Mouse (Mus musculus): Measurements from ENCODE around the gene Trappc3l.
"Not testable (repeated sequence)": the region's sequence is repeated elsewhere in the genome, so short reads cannot be mapped to it uniquely, and the experiment has no call there.

Gene Trappc3l

GRCm38 (mm10) chr10:34037401-34037800, at the start of gene Trappc3l:
Gene Trappc3l, plus strand, starts transcription at chr10:34037597.
- DNase-seq (ENCODE audit: low read depth, low spot score) = no peak

- DNase-seq (ENCODE audit: low read depth, low spot score) = not testable (repeated sequence)
Observed at GRCm38 (mm10) chr10:33996686-33997085, 40.7 kb upstream of the Trappc3l start.

DNA sequence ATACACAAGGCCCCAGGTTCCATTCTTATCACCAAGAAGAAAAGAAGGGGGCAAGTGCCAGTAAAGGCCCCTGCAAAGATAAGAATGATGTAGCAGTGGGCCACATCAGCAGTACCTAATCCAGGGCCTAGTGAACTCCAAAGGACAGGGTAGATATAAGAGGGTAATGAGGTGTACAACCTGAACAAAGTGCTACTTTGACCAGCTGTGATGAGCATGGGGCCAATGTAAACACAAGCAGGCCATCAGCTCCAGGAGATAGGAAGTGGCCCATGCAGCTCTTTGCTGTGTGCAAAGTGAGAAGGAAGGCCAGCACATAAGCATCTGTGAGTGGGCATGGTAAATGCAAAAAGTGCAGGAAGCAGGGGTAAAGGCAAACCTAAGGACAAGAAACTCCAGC, 39.0 kb upstream of the Trappc3l start:
- DNase-seq (ENCODE audit: low read depth, low spot score) = no peak

GRCm38 (mm10) chr10:34012581-34012980, 24.8 kb upstream of the Trappc3l start:
- no peak for DNase-seq (ENCODE audit: low read depth, low spot score)

DNA sequence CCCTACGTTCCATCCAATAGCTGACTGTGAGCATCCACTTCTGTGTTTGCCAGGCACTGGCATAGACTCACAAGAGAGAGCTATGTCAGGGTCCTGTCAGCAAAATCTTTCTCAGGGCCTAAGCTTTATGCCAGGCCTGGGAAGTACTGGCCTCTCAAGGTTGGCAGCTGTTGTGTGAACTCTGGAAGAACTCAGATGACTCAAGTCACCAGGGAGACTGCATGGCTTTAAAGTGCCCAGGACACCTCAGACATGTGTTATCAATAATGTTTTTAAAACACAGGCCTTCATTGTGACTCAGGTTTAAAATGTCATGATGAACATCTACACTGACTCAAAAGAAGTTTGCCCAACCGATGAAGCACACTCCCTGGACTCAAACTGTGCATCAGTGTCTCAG, 24.2 kb upstream of the Trappc3l start:
- no peak for DNase-seq (ENCODE audit: low read depth, low spot score)

GRCm38 (mm10) chr10:34018746-34019301, 18.6 kb upstream of the Trappc3l start:
- peak; percentile 14 for DNase-seq (ENCODE audit: low read depth, low spot score)

DNA sequence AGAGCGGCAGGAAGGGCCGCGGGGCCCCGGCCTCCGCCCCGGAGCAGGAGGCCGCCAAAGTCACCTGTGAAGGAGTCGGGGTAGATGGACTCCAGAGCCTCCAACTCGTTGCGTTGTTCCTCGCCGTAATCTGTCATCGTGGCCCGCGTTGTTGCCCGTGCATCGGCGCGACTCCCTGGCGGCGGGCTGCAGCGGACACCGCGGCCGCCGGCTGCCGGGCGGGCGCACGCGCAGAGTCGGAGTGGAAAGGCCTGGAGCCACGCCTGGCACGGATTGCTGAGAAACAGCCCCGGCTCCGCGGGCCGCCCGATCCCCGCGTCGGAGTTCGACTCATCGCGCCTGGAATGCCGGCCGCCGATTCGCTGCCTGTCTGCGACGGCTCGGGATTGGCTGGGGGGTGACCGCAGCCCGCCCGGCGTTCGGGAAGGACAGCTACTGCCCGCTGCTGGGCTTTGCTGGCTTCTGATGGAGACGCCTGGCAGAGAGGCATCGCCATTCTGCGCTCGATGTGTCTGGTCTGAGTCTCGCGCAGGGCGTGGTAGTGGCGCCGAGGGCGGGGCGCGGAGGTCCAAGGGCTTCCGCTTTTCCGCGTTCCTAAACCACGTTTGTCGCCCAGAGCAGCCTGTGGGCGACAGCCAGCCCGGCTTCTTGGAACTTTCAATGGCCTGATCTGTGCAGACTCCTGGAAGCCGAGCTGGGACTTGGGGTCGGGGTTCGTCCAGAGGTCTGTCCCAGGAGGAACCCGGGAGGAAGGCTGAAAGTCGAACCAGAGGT, 17.9 kb upstream of the Trappc3l start, which contains the start of gene Rwdd1:
Gene Rwdd1 (minus strand): TSS at position 323 of the 774 bp plus-strand sequence.
- peak; percentile 95 for DNase-seq (ENCODE audit: low read depth, low spot score)

DNA sequence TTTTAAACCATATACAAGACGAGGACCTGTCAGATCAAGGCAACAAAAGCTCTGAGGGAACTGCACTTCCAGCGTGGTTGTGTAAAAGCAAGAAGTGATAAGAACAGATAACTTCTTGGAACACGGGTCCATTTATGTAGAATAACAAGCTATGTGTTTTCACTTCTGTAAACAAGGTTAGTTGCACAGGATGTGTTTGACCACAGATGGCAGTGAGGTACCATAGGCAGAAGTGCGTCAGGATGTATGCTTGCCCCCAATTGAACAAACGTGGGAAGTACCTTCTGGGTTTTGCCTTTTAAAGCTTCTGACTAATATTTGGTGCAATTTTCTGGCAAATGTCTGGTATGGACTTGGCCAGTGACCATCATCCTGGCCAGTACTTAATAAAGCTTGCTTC, 7.1 kb upstream of the Trappc3l start:
- no peak for DNase-seq (ENCODE audit: low read depth, low spot score)

- peak; percentile 86 for DNase-seq (ENCODE audit: low read depth, low spot score)
Observed at GRCm38 (mm10) chr10:34033630-34034305, 3.6 kb upstream of the Trappc3l start.

GRCm38 (mm10) chr10:34036587-34036986, 810 bp upstream of the Trappc3l start:
- peak; percentile 62 for DNase-seq (ENCODE audit: low read depth, low spot score)

DNA sequence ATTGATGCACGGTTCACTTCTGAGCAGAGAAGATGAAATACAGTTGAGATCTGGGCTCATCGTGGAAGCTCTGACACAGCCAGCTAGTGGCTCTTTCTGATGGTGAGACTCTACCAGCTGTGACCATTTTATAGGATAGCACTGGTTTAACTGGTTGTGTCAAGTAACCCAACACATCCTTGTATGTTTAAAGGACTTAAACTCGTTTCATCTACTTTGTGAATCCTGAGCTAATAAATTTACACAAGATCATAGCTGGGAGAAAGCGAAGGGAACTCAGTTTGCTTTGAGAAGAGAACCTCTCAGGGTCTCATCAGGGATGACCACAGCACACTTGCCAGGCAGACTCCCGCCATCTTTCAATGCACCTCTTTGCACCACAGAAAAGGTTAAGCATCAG, 6.8 kb downstream of the Trappc3l start, which contains the start of gene Calhm4:
Gene Calhm4 (minus strand): TSS at position 101 of the 400 bp plus-strand sequence.
- no peak for DNase-seq (ENCODE audit: low read depth, low spot score)

GRCm38 (mm10) chr10:34053987-34054386, 16.6 kb downstream of the Trappc3l start:
- DNase-seq (ENCODE audit: low read depth, low spot score) = no peak

GRCm38 (mm10) chr10:34066591-34066990, 29.2 kb downstream of the Trappc3l start:
- peak; percentile 64 for DNase-seq (ENCODE audit: low read depth, low spot score)

DNA sequence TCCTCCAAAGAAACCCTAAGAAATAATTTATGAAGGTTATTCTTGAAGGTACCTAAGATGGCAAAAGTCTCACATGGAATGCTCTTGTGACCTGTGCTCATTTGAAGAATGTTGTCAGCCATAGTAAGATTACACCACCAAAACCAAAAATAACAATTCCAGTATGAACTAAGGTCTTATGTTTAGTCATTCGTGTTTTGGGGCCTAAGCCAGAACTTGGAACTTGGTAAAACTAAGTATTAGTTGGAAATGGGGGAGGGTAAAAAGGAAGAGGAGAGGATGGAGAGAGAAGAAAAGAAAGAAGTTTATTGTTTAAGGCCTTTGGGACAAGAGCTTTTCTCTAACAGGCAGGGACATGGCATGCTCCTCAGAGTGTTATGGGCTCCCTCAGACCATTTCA, 32.2 kb downstream of the Trappc3l start:
- no peak for DNase-seq (ENCODE audit: low read depth, low spot score)

DNA sequence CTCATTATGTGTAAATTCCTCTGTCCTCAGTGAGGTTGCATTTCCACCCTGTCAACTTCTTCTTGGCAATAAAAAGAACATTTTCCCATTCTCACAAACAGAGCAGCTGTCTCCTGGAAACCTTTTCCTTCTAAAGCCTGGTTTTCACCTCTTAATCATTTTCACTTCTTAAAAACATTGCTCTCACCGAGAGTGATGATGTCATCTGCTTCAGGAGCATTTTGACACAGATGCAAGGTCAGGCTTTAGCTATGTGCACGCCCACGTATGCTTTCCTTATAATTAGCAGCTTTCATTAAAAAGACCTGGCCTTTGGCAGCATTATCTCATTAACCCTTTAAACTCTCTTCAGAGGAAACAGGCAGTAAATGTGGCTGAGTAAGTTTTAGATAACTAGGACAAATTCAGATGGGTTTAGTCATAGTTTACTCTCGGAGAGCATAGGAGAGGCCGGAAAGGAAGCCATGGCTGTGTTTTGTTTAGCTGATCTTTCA, 33.6 kb downstream of the Trappc3l start:
- DNase-seq (ENCODE audit: low read depth, low spot score) = no peak

GRCm38 (mm10) chr10:34071650-34072049, 34.3 kb downstream of the Trappc3l start:
- DNase-seq (ENCODE audit: low read depth, low spot score) = no peak

DNA sequence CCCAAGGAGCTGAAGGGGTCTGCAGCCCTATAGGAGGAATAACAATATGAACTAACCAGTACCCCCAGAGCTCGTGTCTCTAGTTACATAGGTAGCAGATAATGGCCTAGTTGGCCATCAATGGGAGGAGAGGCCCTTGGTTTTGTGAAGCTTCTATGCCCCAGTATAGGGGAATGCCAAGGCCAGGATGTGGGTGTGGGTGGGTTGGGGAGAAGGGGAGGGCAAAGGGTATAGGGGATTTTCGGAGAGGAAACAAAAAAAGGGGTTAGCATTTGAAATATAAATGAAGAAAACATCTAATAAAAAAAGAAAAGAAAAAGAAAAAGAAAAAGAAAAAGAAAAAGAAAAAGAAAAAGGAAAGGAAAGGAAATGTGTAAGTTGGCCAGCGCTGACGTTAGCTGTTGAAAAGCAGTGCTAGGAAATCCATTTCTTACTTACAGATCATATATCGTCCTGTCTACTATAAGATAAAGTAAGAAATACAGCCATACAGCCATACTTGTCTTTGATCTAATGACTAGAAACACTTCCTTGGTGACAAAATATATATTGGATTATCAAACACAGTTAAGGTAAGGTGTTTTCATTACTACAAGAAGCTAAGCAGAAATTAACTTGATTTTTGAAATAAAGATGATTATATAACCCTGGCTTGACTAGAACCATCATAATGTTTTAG, 37.3 kb downstream of the Trappc3l start:
- DNase-seq (ENCODE audit: low read depth, low spot score) = no peak

GRCm38 (mm10) chr10:34086514-34086913, 49.1 kb downstream of the Trappc3l start:
- DNase-seq (ENCODE audit: low read depth, low spot score) = no peak

DNA sequence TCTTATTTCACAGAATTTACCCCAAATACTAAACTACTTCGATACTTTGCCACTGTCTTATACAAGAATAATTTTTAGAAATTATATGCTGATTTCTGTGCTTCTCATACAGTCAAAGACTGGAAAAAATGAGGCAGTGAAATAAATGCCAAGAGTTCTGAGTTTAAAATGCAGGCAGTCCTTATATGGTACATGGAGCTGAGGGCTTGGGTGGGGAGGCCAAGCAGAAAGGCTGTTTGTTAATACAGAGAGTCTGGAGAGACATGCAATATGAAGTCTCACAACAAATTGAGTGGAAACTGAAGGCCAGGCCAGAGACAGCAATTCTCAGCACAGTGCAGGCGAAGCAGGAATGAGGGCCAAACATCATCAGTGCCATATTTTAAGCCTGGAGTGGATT, 51.1 kb downstream of the Trappc3l start:
- no peak for DNase-seq (ENCODE audit: low read depth, low spot score)

GRCm38 (mm10) chr10:34089517-34089916, 52.1 kb downstream of the Trappc3l start:
- DNase-seq (ENCODE audit: low read depth, low spot score) = no peak

GRCm38 (mm10) chr10:34090481-34090880, 53.1 kb downstream of the Trappc3l start:
- DNase-seq (ENCODE audit: low read depth, low spot score) = no peak

DNA sequence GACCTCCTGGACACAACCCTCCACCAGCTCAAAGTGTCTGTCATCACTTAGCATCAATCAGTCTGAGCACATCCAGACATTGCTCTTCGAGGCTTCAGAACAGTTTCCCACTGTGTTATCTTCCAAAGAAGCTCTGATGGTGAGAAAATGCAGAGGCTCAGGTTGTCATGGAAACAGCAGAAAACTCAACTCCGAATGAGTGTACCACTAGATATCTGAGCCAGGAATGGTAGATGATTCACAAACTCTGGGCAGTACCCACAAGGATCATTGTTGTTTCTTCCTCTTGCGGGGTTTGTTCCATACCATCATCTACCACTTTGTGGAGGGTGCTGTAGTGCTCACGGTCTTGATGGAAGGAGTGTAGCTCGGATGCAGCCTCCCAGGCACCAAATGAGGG, 54.5 kb downstream of the Trappc3l start:
- DNase-seq (ENCODE audit: low read depth, low spot score) = no peak

Measured in ES-CJ7 (cell line).